Mouse (Mus musculus) heart, adult 2 months (tissue): ENCODE data around the gene Commd7.
A peak's percentile ranks its signal among the peaks of the same experiment; 100 is the strongest.

Experiments
- CTCF ChIP-seq: fragments of 200-600 bp; IDR thresholded peaks from 2 replicates; pipeline ENCODE4 v1.8.1; 2022; ENCODE audit warnings: antibody characterized with exemption, mild to moderate bottlenecking, moderate library complexity
- POLR2A ChIP-seq: fragments of 200-500 bp; IDR thresholded peaks from 2 replicates; pipeline ENCODE4 v1.6.1; 2011; ENCODE audit warnings: mild to moderate bottlenecking, low read depth, low read length, control low read depth; ENCODE audit not compliant: insufficient read depth

DNA sequence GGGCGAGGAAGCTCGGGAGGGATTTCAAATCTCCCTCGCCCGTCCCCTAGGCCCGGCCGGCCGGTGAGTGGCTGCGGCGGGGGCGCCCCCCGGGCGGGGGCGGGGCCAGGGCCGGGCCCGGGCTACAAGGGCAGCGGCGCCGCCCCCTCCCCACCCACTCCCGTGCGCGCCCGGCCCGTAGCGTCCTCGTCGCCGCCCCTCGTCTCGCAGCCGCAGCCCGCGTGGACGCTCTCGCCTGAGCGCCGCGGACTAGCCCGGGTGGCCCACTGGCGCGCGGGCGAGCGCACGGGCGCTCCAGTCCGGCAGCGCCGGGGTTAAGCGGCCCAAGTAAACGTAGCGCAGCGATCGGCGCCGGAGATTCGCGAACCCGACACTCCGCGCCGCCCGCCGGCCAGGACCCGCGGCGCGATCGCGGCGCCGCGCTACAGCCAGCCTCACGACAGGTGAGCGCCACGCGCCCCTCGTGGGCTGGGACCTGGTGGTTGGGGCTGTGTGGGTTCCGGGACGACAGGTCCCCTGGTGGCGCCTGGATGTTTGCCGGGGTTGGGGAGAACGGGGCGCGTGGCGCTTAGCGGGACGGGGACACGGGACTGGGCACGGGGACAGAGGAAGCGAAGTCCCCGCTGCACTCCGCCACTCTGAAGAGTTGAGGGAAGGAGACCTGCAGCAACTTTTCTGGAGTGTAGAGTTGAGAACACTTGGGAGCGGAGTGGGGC lies 16.9 kb upstream of the Commd7 start, which contains the start of gene Dnmt3b:
- no peak for TF ChIP-seq POLR2A
- peak; percentile 36; the same call in 1 of the 2 replicates for TF ChIP-seq CTCF
